7 mouse cellular contexts compared by ENCODE assay signal in the genomic region with DNA sequence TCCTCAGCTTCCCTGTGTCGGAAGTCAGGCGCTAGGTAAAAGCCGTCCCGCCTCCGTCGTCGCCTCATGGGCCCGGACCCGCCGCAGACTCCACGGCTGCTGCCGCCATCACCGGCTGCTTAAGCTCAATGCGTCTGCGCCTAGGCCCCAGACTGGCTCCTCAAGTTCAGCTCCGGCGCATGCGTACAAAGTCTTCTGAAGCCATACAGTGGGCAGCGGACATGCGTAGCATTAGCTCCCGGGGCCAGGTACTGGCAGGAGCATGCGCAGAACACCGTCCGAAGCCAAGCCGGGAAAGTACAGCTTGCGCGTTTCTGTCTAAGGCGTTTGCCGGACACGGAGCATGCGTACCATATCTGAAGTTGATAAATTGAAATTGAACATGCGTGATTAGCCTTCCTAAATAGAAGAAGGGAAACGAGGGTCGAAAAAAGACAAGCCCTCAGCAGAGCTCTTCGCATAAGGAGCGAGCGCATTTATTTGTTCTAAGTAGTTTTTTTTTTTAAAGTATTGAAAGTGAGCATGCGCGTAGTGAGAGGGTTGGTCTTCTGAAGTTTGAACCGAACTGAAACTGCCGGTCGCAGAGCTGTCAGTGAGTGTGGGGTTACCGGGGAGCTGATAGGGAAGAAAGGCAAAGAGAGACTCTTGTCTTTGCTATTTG. TPM values are rescaled to one million over a fixed set of nuclear protein-coding genes. Genes with fewer than 3 reads are reported as not detected.
DNase-seq lines count a peak whose midpoint lies in the region; ATAC-seq lines count a peak whose summit lies in the region.

A gene (minus strand): TSS at position 167 of the 661 bp plus-strand sequence.
A gene (plus strand): TSS at position 353 of the 661 bp plus-strand sequence.

- peak; percentile 99 for ATAC-seq in intestine, embryonic 16.5 days
- ATAC-seq in midbrain, embryonic 11.5 days (ENCODE audit: low FRiP score), result peak; percentile 98

- peak within 1 kb of the TSS; percentile 99 for H3K9ac ChIP-seq in intestine, embryonic 16.5 days (ENCODE audit: low read depth, low read length)
- peak within 1 kb of the TSS; percentile 96 for H3K9ac ChIP-seq in midbrain, embryonic 11.5 days (ENCODE audit: low read length)

- H3K9me3 ChIP-seq in intestine, embryonic 16.5 days (ENCODE audit: control insufficient read depth, low read length), result no peaks in the 10 kb centered on the region
- H3K9me3 ChIP-seq in midbrain, embryonic 11.5 days (ENCODE audit: control insufficient read depth, low read length), result no peaks in the 10 kb centered on the region

- WGBS in intestine, embryonic 16.5 days, result under 1% methylated on average over 43 of the region's 43 CpGs
- WGBS in midbrain, embryonic 11.5 days, result under 1% methylated on average over 43 of the region's 43 CpGs

- H3K4me2 ChIP-seq in intestine, embryonic 16.5 days (ENCODE audit: low read depth, low read length), result peak within 1 kb of the TSS; percentile 73
- peak within 1 kb of the TSS; percentile 81 for H3K4me2 ChIP-seq in midbrain, embryonic 11.5 days

- peaks cover 13% of the 10 kb centered on the region for H3K4me1 ChIP-seq in intestine, embryonic 16.5 days (ENCODE audit: control insufficient read depth, insufficient read depth, low read length)
- peaks cover 8% of the 10 kb centered on the region for H3K4me1 ChIP-seq in midbrain, embryonic 11.5 days (ENCODE audit: control insufficient read depth, insufficient read depth, low read length)

- no peaks in the 10 kb centered on the region for H3K27me3 ChIP-seq in intestine, embryonic 16.5 days (replicated peaks; ENCODE audit: control insufficient read depth, insufficient read depth, low read length)
- H3K27me3 ChIP-seq in midbrain, embryonic 11.5 days (ENCODE audit: control insufficient read depth, insufficient read depth, low read length), result no peaks in the 10 kb centered on the region

- H3K4me3 ChIP-seq in intestine, embryonic 16.5 days (ENCODE audit: low read length), result peak within 1 kb of the TSS; percentile 82
- peak within 1 kb of the TSS; percentile 99 for H3K4me3 ChIP-seq in midbrain, embryonic 11.5 days (ENCODE audit: low read depth, low read length)

- H3K36me3 ChIP-seq in intestine, embryonic 16.5 days (ENCODE audit: control insufficient read depth, insufficient read depth, low read length), result no peaks in the 10 kb centered on the region
- no peaks in the 10 kb centered on the region; the same call in 1 of the 2 replicates for H3K36me3 ChIP-seq in midbrain, embryonic 11.5 days (ENCODE audit: control insufficient read depth, insufficient read depth, low read length)

- DNase-seq in adrenal gland, adult 8-10 months, result peak; percentile 99
- peak; percentile 97 for DNase-seq in embryo, embryonic 9.5 days (ENCODE audit: extremely low spot score)
- DNase-seq in gastrocnemius, postnatal 4 days (ENCODE audit: low spot score in 2 of 2), result peak; percentile 96 to 100
- DNase-seq in left cerebral cortex, postnatal 36 days (ENCODE audit: low spot score in 2 of 2), result peak; percentile 99
- peak; percentile 99 for DNase-seq in midbrain, embryonic 11.5 days (ENCODE audit: low spot score, missing footprints)
- peak; percentile 100 for DNase-seq in skeletal muscle tissue, adult 2 months (ENCODE audit: low read depth, low spot score)

- intact Hi-C loops in left cerebral cortex, postnatal 36 days (cut with DNase I), result no loop called here

- H3K27ac ChIP-seq in intestine, embryonic 16.5 days (ENCODE audit: low read length), result peak within 1 kb of the TSS; percentile 90
- peak within 1 kb of the TSS; percentile 67 for H3K27ac ChIP-seq in midbrain, embryonic 11.5 days (ENCODE audit: low read depth, low read length)

RNA-seq across cellular contexts. Expression of the first gene that starts in this region (rescaled TPM):
- 10 to 100 TPM; 37.4 to 52.1 (median 46.9) TPM for total RNA-seq in adrenal gland, adult 8-10 months (2022)
- total RNA-seq in gastrocnemius, postnatal 4 days (2021), result 10 to 100 TPM; 50.5 to 56.8 TPM
- polyA plus RNA-seq in intestine, embryonic 16.5 days (2015; fragmentation: Nextera tagmentation; extraction: Ambion mirVana), result 45.2 and 56.8 TPM in 2 replicates
- 10 to 100 TPM; 33.7 to 38.4 TPM for total RNA-seq in left cerebral cortex, postnatal 36 days (2021)
- polyA plus RNA-seq in midbrain, embryonic 11.5 days (2014; fragmentation: Nextera tagmentation; extraction: Ambion mirVana), result 54.1 and 62.2 TPM in 2 replicates

RNA-seq across cellular contexts. Expression of the second gene that starts in this region (rescaled TPM):
- total RNA-seq in adrenal gland, adult 8-10 months (2022), result 10 to 100 TPM; 10.5 to 11.5 (median 11.4) TPM
- total RNA-seq in gastrocnemius, postnatal 4 days (2021), result 1 to 10 TPM; 5.0 to 5.2 TPM
- 9.3 and 11.4 TPM in 2 replicates for polyA plus RNA-seq in intestine, embryonic 16.5 days (2015; fragmentation: Nextera tagmentation; extraction: Ambion mirVana)
- total RNA-seq in left cerebral cortex, postnatal 36 days (2021), result 1 to 10 TPM; 5.3 to 6.1 TPM
- 11.2 and 15.1 TPM in 2 replicates for polyA plus RNA-seq in midbrain, embryonic 11.5 days (2014; fragmentation: Nextera tagmentation; extraction: Ambion mirVana)

Comparison
In these comparisons a context has a peak if more than half of its experiments do, and no peak if none do; other contexts are left out.
1. Peak in every context shown above with its lines: DNase-seq, ATAC-seq, H3K4me3 ChIP-seq and H3K27ac ChIP-seq.